Mouse (Mus musculus): ENCODE measurements around the gene Zfp598.

- TF ChIP-seq CTCF (IDR thresholded peaks at IDR 0.05; ENCODE audit: low read depth): no peak
- no peak for TF ChIP-seq EP300 (optimal IDR thresholded peaks at IDR 0.05)
Observed at GRCm38 (mm10) chr17:24722220-24722924, 52.9 kb downstream of the Zfp598 start.
